Mouse (Mus musculus): ENCODE measurements around the gene Slc22a23. TPM values are rescaled to one million over a fixed set of nuclear protein-coding genes. Genes with fewer than 3 reads are reported as not detected.

Gene Slc22a23
- polyA plus RNA-seq, 2 experiments = 6.4 to 16.6 TPM

DNA sequence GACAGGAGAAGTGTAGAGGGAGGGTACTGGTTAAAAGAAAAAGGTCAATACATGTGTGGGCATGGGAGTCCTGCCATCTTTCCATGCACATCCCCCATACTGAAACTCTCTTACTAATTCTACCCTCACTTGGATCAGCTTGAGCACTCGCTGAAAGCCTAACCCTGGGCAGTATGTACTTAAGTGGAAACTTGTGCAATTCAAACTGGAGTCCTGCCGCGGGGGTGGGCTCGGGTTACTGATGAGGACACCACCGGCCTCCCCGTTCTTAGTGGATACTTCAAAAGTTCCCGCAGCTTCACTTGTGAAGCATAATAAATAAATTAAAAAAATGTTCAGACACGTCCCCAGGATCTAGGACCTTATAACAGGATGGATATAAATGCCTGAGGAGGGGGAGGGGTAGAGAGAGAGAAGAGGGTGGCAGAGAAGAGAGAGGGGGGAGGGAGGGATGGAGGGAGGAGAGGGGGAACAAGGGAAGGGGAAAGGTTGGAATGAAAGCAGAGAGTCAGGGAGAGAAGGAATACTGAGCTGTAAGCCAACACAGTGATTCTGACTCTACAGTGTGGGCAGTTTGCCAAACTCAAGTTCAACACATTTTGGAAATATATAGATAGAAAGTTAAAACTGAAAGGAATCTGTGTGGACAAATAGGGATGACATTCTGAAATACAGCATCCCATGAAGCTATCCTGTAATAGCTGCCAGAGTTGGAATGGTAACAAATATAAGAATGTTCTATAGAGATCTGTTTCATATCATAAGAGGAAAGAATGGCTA is 72.5 kb downstream of the Slc22a23 start:
- peaks cover 19% of the 10 kb centered on the region for H3K4me1 ChIP-seq (ENCODE audit: control insufficient read depth, insufficient read depth, low read length)
- H3K36me3 ChIP-seq (ENCODE audit: control insufficient read depth, insufficient read depth, low read length) = no peaks in the 10 kb centered on the region
- H3K9me3 ChIP-seq (ENCODE audit: control insufficient read depth, low read length) = no peaks in the 10 kb centered on the region
- DNase-seq (ENCODE audit: low spot score) (peak; percentile 40), ATAC-seq (ENCODE audit: low FRiP score, low read depth) (no peak; the same call in 1 of the 2 replicates)
- peak overlapping the region; percentile 23; the same call in 1 of the 2 replicates for H3K4me2 ChIP-seq (replicated peaks; ENCODE audit: low read depth, low read length, severe bottlenecking)
- H3K27me3 ChIP-seq (ENCODE audit: control insufficient read depth, insufficient read depth, low read length) = no peaks in the 10 kb centered on the region
- no peak for TF ChIP-seq POLR2A (IDR thresholded peaks at IDR 0.05; ENCODE audit: borderline replicate concordance, extremely low read depth, insufficient read depth, insufficient read length)
- H3K27ac ChIP-seq (replicated peaks; ENCODE audit: low read depth, low read length) = 0 out of 2 replicates have a peak overlapping the region, but pooled peaks have one; percentile 48
- H3K9ac ChIP-seq (ENCODE audit: low read depth, low read length, severe bottlenecking) = no peak overlapping the region
- H3K4me3 ChIP-seq (replicated peaks; ENCODE audit: low read length) = no peak overlapping the region
- WGBS = 12% methylated on average over 8 of the region's 8 CpGs

- no peak overlapping the region for H3K4me2 ChIP-seq (replicated peaks; ENCODE audit: low read depth, low read length, severe bottlenecking)
- WGBS = 62% methylated on average over 2 of the region's 2 CpGs
- no peak for DNase-seq (ENCODE audit: low spot score)
- no peaks in the 10 kb centered on the region for H3K36me3 ChIP-seq (ENCODE audit: control insufficient read depth, insufficient read depth, low read length)
- H3K9me3 ChIP-seq (ENCODE audit: control insufficient read depth, low read length) = no peaks in the 10 kb centered on the region
- no peak for TF ChIP-seq POLR2A (IDR thresholded peaks at IDR 0.05; ENCODE audit: borderline replicate concordance, extremely low read depth, insufficient read depth, insufficient read length)
- no peak overlapping the region for H3K9ac ChIP-seq (ENCODE audit: low read depth, low read length, severe bottlenecking)
- peaks cover 19% of the 10 kb centered on the region for H3K4me1 ChIP-seq (ENCODE audit: control insufficient read depth, insufficient read depth, low read length)
- H3K27me3 ChIP-seq (ENCODE audit: control insufficient read depth, insufficient read depth, low read length) = no peaks in the 10 kb centered on the region
- no peak overlapping the region for H3K4me3 ChIP-seq (replicated peaks; ENCODE audit: low read length)
- ATAC-seq (ENCODE audit: low FRiP score, low read depth) = no peak
- H3K27ac ChIP-seq (replicated peaks; ENCODE audit: low read depth, low read length) = no peak overlapping the region
These were observed 73.3 kb downstream of the Slc22a23 start for GRCm38 (mm10) chr13:34271665-34272064.

DNA sequence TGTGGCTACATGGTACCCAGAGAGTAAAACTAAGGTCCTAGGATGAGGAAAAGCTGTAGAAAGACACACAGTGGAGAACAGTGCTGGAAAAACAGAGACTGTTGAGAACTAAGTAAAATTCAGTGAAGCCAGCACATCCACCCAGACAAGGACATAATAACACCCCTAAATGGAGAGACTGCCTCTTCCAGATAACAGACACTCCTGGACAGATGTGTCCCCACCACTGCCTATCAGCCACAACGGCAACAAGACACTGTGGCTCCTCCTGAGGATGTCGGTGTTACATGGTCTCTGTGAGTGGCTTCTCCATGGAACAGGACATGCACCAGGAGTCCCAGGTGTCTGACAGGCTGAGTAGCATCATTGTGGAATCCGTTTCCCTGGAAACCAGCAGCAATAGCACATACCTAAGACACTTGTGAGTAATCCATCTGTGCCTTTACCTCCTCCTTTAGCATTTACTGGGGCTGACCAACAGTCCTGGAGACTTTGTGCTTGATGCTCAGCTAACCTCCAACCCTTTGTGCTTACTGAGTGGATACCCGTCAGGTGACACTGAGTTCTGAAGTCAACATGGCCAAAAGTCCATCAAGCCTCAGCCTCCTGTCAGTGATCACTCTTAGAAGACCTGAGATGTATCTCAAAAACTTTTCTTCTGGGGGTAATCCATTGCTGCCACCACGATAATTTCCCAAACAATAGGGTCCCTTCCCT is 73.9 kb downstream of the Slc22a23 start:
- H3K4me3 ChIP-seq (replicated peaks; ENCODE audit: low read length) = no peak overlapping the region
- WGBS = 91% methylated on average over 5 of the region's 5 CpGs
- H3K4me2 ChIP-seq (replicated peaks; ENCODE audit: low read depth, low read length, severe bottlenecking) = no peak overlapping the region
- H3K9me3 ChIP-seq (ENCODE audit: control insufficient read depth, low read length) = no peaks in the 10 kb centered on the region
- TF ChIP-seq POLR2A (IDR thresholded peaks at IDR 0.05; ENCODE audit: borderline replicate concordance, extremely low read depth, insufficient read depth, insufficient read length) = no peak
- ATAC-seq (ENCODE audit: low FRiP score, low read depth) (no peak), DNase-seq (ENCODE audit: low spot score) (no peak)
- H3K36me3 ChIP-seq (ENCODE audit: control insufficient read depth, insufficient read depth, low read length) = no peaks in the 10 kb centered on the region
- no peak overlapping the region for H3K9ac ChIP-seq (ENCODE audit: low read depth, low read length, severe bottlenecking)
- H3K27me3 ChIP-seq (ENCODE audit: control insufficient read depth, insufficient read depth, low read length) = no peaks in the 10 kb centered on the region
- no peak overlapping the region for H3K27ac ChIP-seq (replicated peaks; ENCODE audit: low read depth, low read length)
- H3K4me1 ChIP-seq (ENCODE audit: control insufficient read depth, insufficient read depth, low read length) = peaks cover 19% of the 10 kb centered on the region

DNA sequence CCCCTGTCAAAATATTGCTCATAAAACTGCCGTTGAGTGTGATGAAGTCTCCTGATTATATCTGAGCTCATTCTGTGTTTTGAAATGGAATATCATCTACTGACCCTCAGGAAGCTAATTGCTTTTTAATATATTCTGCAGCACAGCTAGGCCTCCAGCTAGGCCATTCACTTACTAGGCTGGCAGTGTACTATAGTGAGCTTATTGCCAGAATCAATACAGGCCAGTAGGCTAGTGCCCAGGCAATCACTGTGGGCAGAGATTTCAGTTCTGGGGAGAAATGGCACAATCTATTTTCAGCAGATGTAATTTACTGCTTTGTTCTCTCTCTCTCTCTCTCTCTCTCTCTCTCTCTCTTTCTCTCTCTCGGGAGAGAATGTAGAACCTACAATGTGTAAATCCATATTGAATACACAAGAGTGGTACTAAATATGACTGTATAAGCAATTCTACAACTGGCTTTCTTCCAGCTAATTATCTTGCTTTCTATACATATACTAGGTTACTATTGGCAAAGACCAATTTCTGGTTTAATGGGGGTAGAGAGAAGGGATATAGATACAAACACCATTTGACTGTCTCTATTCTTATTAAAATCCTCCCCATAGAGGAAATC is 75.5 kb downstream of the Slc22a23 start:
- ATAC-seq (ENCODE audit: low FRiP score, low read depth) (no peak), DNase-seq (ENCODE audit: low spot score) (no peak)
- Histone ChIP-seq H3K36me3 (ENCODE audit: control insufficient read depth, insufficient read depth, low read length) (no peaks in the 10 kb centered on the region), H3K4me2 (replicated peaks; ENCODE audit: low read depth, low read length, severe bottlenecking) (no peak overlapping the region), H3K27me3 (ENCODE audit: control insufficient read depth, insufficient read depth, low read length) (no peaks in the 10 kb centered on the region), H3K4me1 (ENCODE audit: control insufficient read depth, insufficient read depth, low read length) (peaks cover 19% of the 10 kb centered on the region), H3K27ac (replicated peaks; ENCODE audit: low read depth, low read length) (no peak overlapping the region), H3K9ac (ENCODE audit: low read depth, low read length, severe bottlenecking) (no peak overlapping the region), H3K9me3 (ENCODE audit: control insufficient read depth, low read length) (no peaks in the 10 kb centered on the region), H3K4me3 (replicated peaks; ENCODE audit: low read length) (no peak overlapping the region)
- no peak for TF ChIP-seq POLR2A (IDR thresholded peaks at IDR 0.05; ENCODE audit: borderline replicate concordance, extremely low read depth, insufficient read depth, insufficient read length)
- WGBS = 65% methylated on average over 2 of the region's 2 CpGs

- Histone ChIP-seq H3K27me3 (ENCODE audit: control insufficient read depth, insufficient read depth, low read length) (no peaks in the 10 kb centered on the region), H3K36me3 (ENCODE audit: control insufficient read depth, insufficient read depth, low read length) (no peaks in the 10 kb centered on the region), H3K9ac (ENCODE audit: low read depth, low read length, severe bottlenecking) (no peak overlapping the region), H3K27ac (replicated peaks; ENCODE audit: low read depth, low read length) (no peak overlapping the region), H3K4me3 (replicated peaks; ENCODE audit: low read length) (no peak overlapping the region), H3K9me3 (ENCODE audit: control insufficient read depth, low read length) (no peaks in the 10 kb centered on the region), H3K4me1 (ENCODE audit: control insufficient read depth, insufficient read depth, low read length) (peaks cover 10% of the 10 kb centered on the region), H3K4me2 (replicated peaks; ENCODE audit: low read depth, low read length, severe bottlenecking) (no peak overlapping the region)
- DNase-seq (ENCODE audit: low spot score) = no peak
- 70% methylated on average over 8 of the region's 8 CpGs for WGBS
- ATAC-seq (ENCODE audit: low FRiP score, low read depth) = no peak
- no peak for TF ChIP-seq POLR2A (IDR thresholded peaks at IDR 0.05; ENCODE audit: borderline replicate concordance, extremely low read depth, insufficient read depth, insufficient read length)
These were observed 77.9 kb downstream of the Slc22a23 start for GRCm38 (mm10) chr13:34266942-34267660.
